8 mouse cellular contexts compared by ENCODE assay signal in genomic region chr13:24761403-24762227, GRCm38 (mm10). TPM values are rescaled to one million over a fixed set of nuclear protein-coding genes. Genes with fewer than 3 reads are reported as not detected.
DNase-seq lines count a peak whose midpoint lies in the region; ATAC-seq and TF ChIP-seq lines count a peak whose summit lies in the region.

Gmnn (minus strand) TSS chr13:24761923.

- no peak for TF ChIP-seq RAD21 in MEL (IDR thresholded peaks at IDR 0.05; ENCODE audit: low read depth, low read length)

- peak; percentile 90 to 95 for ATAC-seq in hematopoietic stem cell, adult 5-6 weeks (replicated peaks in 1 of 2; ENCODE audit: insufficient read depth in 1 of 2, low FRiP score in 2 of 2, low TSS enrichment in 1 of 2, low read depth in 1 of 2, poor library complexity in 2 of 2, severe bottlenecking in 2 of 2)
- peak; percentile 99 for ATAC-seq in lung, embryonic 16.5 days (ENCODE audit: low read depth)

- H3K36me3 ChIP-seq in MEL (ENCODE audit: control insufficient read depth in 1 of 2, insufficient read depth in 2 of 2, low read length in 2 of 2): peaks cover 15 to 37% of the 10 kb centered on the region in 2 experiments
- peaks cover 12% of the 10 kb centered on the region; the same call in 1 of the 2 replicates for H3K36me3 ChIP-seq in lung, embryonic 16.5 days (ENCODE audit: control insufficient read depth, insufficient read depth, low read length)

- no peak for TF ChIP-seq EP300 in MEL (IDR thresholded peaks at IDR 0.05; ENCODE audit: low read depth in 1 of 2, low read length in 2 of 2)

- TF ChIP-seq POLR2A in MEL (IDR thresholded peaks at IDR 0.05; ENCODE audit: control insufficient read depth in 1 of 2, insufficient read depth in 1 of 2, low read depth in 1 of 2, low read length in 2 of 2, poor library complexity in 1 of 2): peak; percentile 74 to 86
- TF ChIP-seq POLR2A in cerebellum, adult 2 months (IDR thresholded peaks at IDR 0.05; ENCODE audit: borderline replicate concordance, insufficient read depth, low read length): peak; percentile 62; the same call in 1 of the 2 replicates

- H3K4me3 ChIP-seq in MEL (ENCODE audit: control insufficient read depth in 1 of 2, insufficient read depth in 1 of 2, low read depth in 2 of 2, low read length in 2 of 2): peak within 1 kb of the TSS; percentile 63 to 85
- peak within 1 kb of the TSS; percentile 81 for H3K4me3 ChIP-seq in cerebellum, adult 2 months (replicated peaks; ENCODE audit: insufficient read depth, low read depth, low read length)
- H3K4me3 ChIP-seq in lung, embryonic 16.5 days (ENCODE audit: low read length): peak within 1 kb of the TSS; percentile 98

- no peaks in the 10 kb centered on the region for H3K27me3 ChIP-seq in MEL (ENCODE audit: control insufficient read depth in 1 of 2, insufficient read depth in 2 of 2, low read length in 2 of 2)
- no peaks in the 10 kb centered on the region for H3K27me3 ChIP-seq in cerebellum, adult 2 months (ENCODE audit: control insufficient read depth, insufficient read depth, low read length)
- H3K27me3 ChIP-seq in lung, embryonic 16.5 days (ENCODE audit: control insufficient read depth, insufficient read depth, low read depth, low read length): no peaks in the 10 kb centered on the region

- H3K27ac ChIP-seq in MEL (ENCODE audit: control insufficient read depth, low read depth, low read length): peak within 1 kb of the TSS; percentile 97
- H3K27ac ChIP-seq in cerebellum, adult 2 months (ENCODE audit: insufficient read depth, low read length): no peak within 1 kb of the TSS
- peak within 1 kb of the TSS; percentile 98 for H3K27ac ChIP-seq in lung, embryonic 16.5 days (ENCODE audit: low read length)

- H3K9me3 ChIP-seq in MEL (replicated peaks; ENCODE audit: insufficient read depth, low read length): no peaks in the 10 kb centered on the region
- no peaks in the 10 kb centered on the region for H3K9me3 ChIP-seq in lung, embryonic 16.5 days (ENCODE audit: control insufficient read depth, low read length)

- peaks cover 0 to 22% of the 10 kb centered on the region in 2 experiments; a peak in 3 of 4 replicates for H3K4me1 ChIP-seq in MEL (ENCODE audit: control insufficient read depth in 1 of 2, insufficient read depth in 2 of 2, low read length in 2 of 2)
- H3K4me1 ChIP-seq in cerebellum, adult 2 months (ENCODE audit: control insufficient read depth, insufficient read depth, low read length): no peaks in the 10 kb centered on the region
- peaks cover 11% of the 10 kb centered on the region for H3K4me1 ChIP-seq in lung, embryonic 16.5 days (replicated peaks; ENCODE audit: control insufficient read depth, insufficient read depth, low read length)

- under 1% methylated on average over 79 of the region's 79 CpGs for WGBS in cerebellum, adult 2 months
- WGBS in lung, embryonic 16.5 days: under 1% methylated on average over 79 of the region's 79 CpGs

- TF ChIP-seq CTCF in MEL (IDR thresholded peaks at IDR 0.05 in 2 of 3, conservative IDR thresholded peaks at IDR 0.05 in 1 of 3; ENCODE audit: control insufficient read depth in 1 of 3, insufficient read depth in 1 of 3, low read depth in 2 of 3, low read length in 3 of 3, poor library complexity in 1 of 3, severe bottlenecking in 1 of 3): no peak
- TF ChIP-seq CTCF in cerebellum, adult 2 months (IDR thresholded peaks at IDR 0.05; ENCODE audit: borderline replicate concordance, insufficient read depth, low read depth, low read length): no peak

- H3K4me2 ChIP-seq in lung, embryonic 16.5 days (ENCODE audit: low read depth, low read length): peak within 1 kb of the TSS; percentile 82

- H3K79me2 ChIP-seq in MEL (ENCODE audit: control insufficient read depth, insufficient read depth, low read length, poor library complexity): peaks cover 26% of the 10 kb centered on the region

- peak; percentile 96 for DNase-seq in MEL (ENCODE audit: low read depth, low spot score)
- DNase-seq in cerebellum, adult 2 months: peak; percentile 85 to 87
- DNase-seq in forelimb bud, embryonic 11.5 days (ENCODE audit: low read depth, low spot score): peak; percentile 90
- peak; percentile 38 for DNase-seq in layer of hippocampus, adult 9-10 months (ENCODE audit: low spot score)
- peak; percentile 62 for DNase-seq in ovary, postnatal 10 days (ENCODE audit: low spot score)
- DNase-seq in thymus, postnatal 10 days (ENCODE audit: low spot score in 2 of 2): peak; percentile 91 to 92

- peak within 1 kb of the TSS; percentile 96 for H3K9ac ChIP-seq in MEL (ENCODE audit: control insufficient read depth, low read depth, low read length, poor library complexity, severe bottlenecking)
- peak within 1 kb of the TSS; percentile 92 for H3K9ac ChIP-seq in lung, embryonic 16.5 days (ENCODE audit: low read length)

TF ChIP-seq in MEL, 35 proteins besides CTCF, POLR2A, EP300 and RAD21:
- TF ChIP-seq USF1 (IDR thresholded peaks at IDR 0.05; ENCODE audit: low read depth, low read length) (0 out of 2 replicates have a peak, but pooled peaks have one; percentile 4), POLR2AphosphoS5 (IDR thresholded peaks at IDR 0.05; ENCODE audit: borderline replicate concordance, low read depth, low read length) (no peak), TBP (IDR thresholded peaks at IDR 0.05; ENCODE audit: low read depth, low read length) (peak; percentile 65), E2F4 (IDR thresholded peaks at IDR 0.05; ENCODE audit: borderline replicate concordance, low read depth, low read length) (peak; percentile 97), MAZ (IDR thresholded peaks at IDR 0.05; ENCODE audit: low read depth, low read length) (no peak), ELF1 (IDR thresholded peaks at IDR 0.05; ENCODE audit: low read depth, low read length) (0 out of 2 replicates have a peak, but pooled peaks have one; percentile 39), TAL1 (IDR thresholded peaks at IDR 0.05; ENCODE audit: low read length) (no peak), RCOR1 (IDR thresholded peaks at IDR 0.05; ENCODE audit: low read depth, low read length) (no peak), MAX (IDR thresholded peaks at IDR 0.05; ENCODE audit: low read length) (peak; percentile 64), MXI1 (IDR thresholded peaks at IDR 0.05; ENCODE audit: low read depth, low read length) (no peak; the same call in 1 of the 2 replicates), ZKSCAN1 (IDR thresholded peaks at IDR 0.05; ENCODE audit: low read depth, low read length) (no peak), POLR2AphosphoS2 (IDR thresholded peaks at IDR 0.05; ENCODE audit: low read length) (peak; percentile 93; the same call in 1 of the 2 replicates), NRF1 (IDR thresholded peaks at IDR 0.05; ENCODE audit: insufficient read depth, low read depth, low read length, poor library complexity, severe bottlenecking) (peak; percentile 98), MYC (IDR thresholded peaks at IDR 0.05; ENCODE audit: low read depth, low read length) (peak; percentile 71), ZC3H11A (IDR thresholded peaks at IDR 0.05; ENCODE audit: low read depth, low read length) (no peak), HCFC1 (IDR thresholded peaks at IDR 0.05; ENCODE audit: low read depth, low read length) (peak; percentile 82), CHD1 (IDR thresholded peaks at IDR 0.05; ENCODE audit: low read depth, low read length) (0 out of 2 replicates have a peak, but pooled peaks have one; percentile 35), SIN3A (IDR thresholded peaks at IDR 0.05; ENCODE audit: low read length) (peak; percentile 67), SMC3 (IDR thresholded peaks at IDR 0.05; ENCODE audit: low read depth, low read length) (no peak), NELFE (IDR thresholded peaks at IDR 0.05; ENCODE audit: low read depth, low read length) (peak; percentile 75), JUND (IDR thresholded peaks at IDR 0.05; ENCODE audit: low read depth, low read length) (no peak)
TF ChIP-seq in MEL: peak in this region for 12.

RNA-seq across cellular contexts. Expression of gene Gmnn, which starts in this region (rescaled TPM):
- total RNA-seq in MEL (2012; rRNA removed): 119 and 127 TPM in 2 replicates
- polyA plus RNA-seq in MEL (2012; ENCODE audit: insufficient read depth in 1 of 2, insufficient read length in 2 of 2, low read depth in 1 of 2, low replicate concordance in 2 of 2, missing spikeins in 1 of 2): 100 to 1,000 TPM; 129 to 155 TPM
- 7.9 and 8.3 TPM in 2 replicates for polyA plus RNA-seq in cerebellum, adult 2 months (2012; rRNA removed)
- 121 and 161 TPM in 2 replicates for total RNA-seq in hematopoietic stem cell, adult 5-6 weeks (2017)
- 103 and 110 TPM in 2 replicates for polyA plus RNA-seq in lung, embryonic 16.5 days (2015; fragmentation: Nextera tagmentation; extraction: Ambion mirVana)

Comparison
In these comparisons a context has a peak if more than half of its experiments do, and no peak if none do; other contexts are left out.
1. RNA of gene Gmnn (polyA plus RNA-seq): 129 to 155 TPM in MEL and 103 to 110 TPM in lung, embryonic 16.5 days; 7.9 to 8.3 TPM in cerebellum, adult 2 months; every median in the first group is over 10 times any median in the second.
2. DNase-seq: peak in every context shown above with its lines; median percentile 96 in MEL; 92 in thymus, postnatal 10 days; 90 in forelimb bud, embryonic 11.5 days; 86 in cerebellum, adult 2 months; 62 in ovary, postnatal 10 days; 38 in layer of hippocampus, adult 9-10 months.
3. Peak in every context shown above with its lines, with median percentiles within 50 percentile points of each other: H3K4me3 ChIP-seq.